Mouse (Mus musculus) stomach, embryonic 15.5 days (tissue): ENCODE data around the gene Dnajc1. TPM values are rescaled to one million over a fixed set of nuclear protein-coding genes. Genes with fewer than 3 reads are reported as not detected.

ENCODE experiments used
- ATAC-seq: fragments of 200-750 bp; cut with Nextera tagmentation; 2 replicates; pipeline ENCODE4 v1.8.0; 2017; ENCODE audit warnings: low read depth, moderate number of reproducible peaks, moderate TSS enrichment; ENCODE audit not compliant: insufficient read depth, low FRiP score
- H3K27ac ChIP-seq: fragments of 300-500 bp; sonication (generic); 2 replicates; pipeline ENCODE4 v1.5.1; 2015; ENCODE audit warnings: mild to moderate bottlenecking, inconsistent platforms
- H3K27me3 ChIP-seq: fragments of 300-500 bp; sonication (generic); replicated peaks from 2 replicates; pipeline ENCODE4 v1.6.1; 2015; ENCODE audit warnings: inconsistent platforms
- H3K36me3 ChIP-seq: fragments of 300-500 bp; sonication (generic); 2 replicates; pipeline ENCODE4 v1.6.1; 2015; ENCODE audit warnings: inconsistent platforms
- H3K4me1 ChIP-seq: fragments of 300-500 bp; sonication (generic); 2 replicates; pipeline ENCODE4 v1.6.1; 2015; ENCODE audit warnings: inconsistent platforms
- H3K4me2 ChIP-seq: fragments of 300-500 bp; sonication (generic); 2 replicates; pipeline ENCODE4 v1.6.1; 2015; ENCODE audit warnings: mild to moderate bottlenecking, inconsistent platforms
- H3K4me3 ChIP-seq: fragments of 300-500 bp; sonication (generic); replicated peaks from 2 replicates; pipeline ENCODE4 v1.5.1; 2015; ENCODE audit warnings: inconsistent platforms
- H3K9ac ChIP-seq: fragments of 300-500 bp; sonication (generic); 2 replicates; pipeline ENCODE4 v1.6.1; 2015; ENCODE audit warnings: inconsistent platforms
- H3K9me3 ChIP-seq: fragments of 300-500 bp; sonication (generic); 2 replicates; pipeline ENCODE4 v1.6.1; 2016; ENCODE audit warnings: inconsistent platforms
- WGBS: fragments of 180-500 bp; shearing (Covaris S2); methylation state at CpG from one replicate; pipeline ENCODE4 v1.1.7; 2015; 5-methylcytosine and 5-hydroxymethylcytosine counted together
- polyA plus RNA-seq: library from polyadenylated mRNA; unstranded; fragments of >200 nt; fragmentation: Nextera tagmentation; extraction: Ambion mirVana; gene quantifications from 2 replicates; pipeline ENCODE4 v1.2.1, GENCODE M21; 2015

Dnajc1 gene
- polyA plus RNA-seq, 1 experiment from 2014 or later: 48.3 TPM

GRCm38 (mm10) chr2:18181631-18182030, 211.0 kb downstream of the Dnajc1 start:
- no peak overlapping the region for H3K4me3 ChIP-seq
- no peak for ATAC-seq
- no peaks in the 10 kb centered on the region for H3K27me3 ChIP-seq
- peaks cover 10% of the 10 kb centered on the region; the same call in 1 of the 2 replicates for H3K36me3 ChIP-seq
- 81% methylated on average over 3 of the region's 3 CpGs for WGBS
- no peak overlapping the region for H3K9ac ChIP-seq
- H3K4me2 ChIP-seq: no peak overlapping the region
- no peaks in the 10 kb centered on the region for H3K4me1 ChIP-seq
- H3K9me3 ChIP-seq: no peaks in the 10 kb centered on the region
- no peak overlapping the region for H3K27ac ChIP-seq

- Histone ChIP-seq H3K36me3 (peaks cover 14% of the 10 kb centered on the region), H3K9me3 (no peaks in the 10 kb centered on the region), H3K4me3 (no peak overlapping the region), H3K4me1 (no peaks in the 10 kb centered on the region), H3K4me2 (no peak overlapping the region), H3K27ac (no peak overlapping the region), H3K9ac (no peak overlapping the region), H3K27me3 (no peaks in the 10 kb centered on the region)
- 92% methylated on average over 5 of the region's 5 CpGs for WGBS
- ATAC-seq: no peak
These were observed 212.3 kb downstream of the Dnajc1 start for GRCm38 (mm10) chr2:18180323-18180722.

GRCm38 (mm10) chr2:18176235-18176634, 216.4 kb downstream of the Dnajc1 start:
- no peak for ATAC-seq
- peaks cover 9% of the 10 kb centered on the region for H3K36me3 ChIP-seq
- no peaks in the 10 kb centered on the region for H3K9me3 ChIP-seq
- no peak overlapping the region for H3K4me2 ChIP-seq
- no peak overlapping the region for H3K9ac ChIP-seq
- no peak overlapping the region for H3K4me3 ChIP-seq
- 87% methylated on average over 3 of the region's 3 CpGs for WGBS
- no peaks in the 10 kb centered on the region for H3K4me1 ChIP-seq
- no peaks in the 10 kb centered on the region for H3K27me3 ChIP-seq
- H3K27ac ChIP-seq: no peak overlapping the region

GRCm38 (mm10) chr2:18175234-18175633, 217.4 kb downstream of the Dnajc1 start:
- ATAC-seq: no peak
- Histone ChIP-seq H3K4me1 (no peaks in the 10 kb centered on the region), H3K27ac (no peak overlapping the region), H3K4me3 (no peak overlapping the region), H3K9me3 (no peaks in the 10 kb centered on the region), H3K4me2 (no peak overlapping the region), H3K36me3 (peaks cover 9% of the 10 kb centered on the region), H3K27me3 (no peaks in the 10 kb centered on the region), H3K9ac (no peak overlapping the region)
- 52% methylated on average over 1 of the region's 1 CpGs for WGBS

- WGBS: 53% methylated on average over 1 of the region's 1 CpGs
- H3K9ac ChIP-seq: no peak overlapping the region
- no peak overlapping the region for H3K4me3 ChIP-seq
- no peaks in the 10 kb centered on the region for H3K27me3 ChIP-seq
- H3K4me2 ChIP-seq: no peak overlapping the region
- H3K4me1 ChIP-seq: no peaks in the 10 kb centered on the region
- 0 out of 2 replicates have a peak, but pooled peaks cover 4% of the 10 kb centered on the region for H3K36me3 ChIP-seq
- H3K9me3 ChIP-seq: no peaks in the 10 kb centered on the region
- H3K27ac ChIP-seq: no peak overlapping the region
- ATAC-seq: peak; percentile 43; the same call in 1 of the 2 replicates
These were observed 223.3 kb downstream of the Dnajc1 start for GRCm38 (mm10) chr2:18169174-18169948.

- no peaks in the 10 kb centered on the region for H3K27me3 ChIP-seq
- 82% methylated on average over 2 of the region's 2 CpGs for WGBS
- no peaks in the 10 kb centered on the region for H3K9me3 ChIP-seq
- no peak overlapping the region for H3K27ac ChIP-seq
- H3K9ac ChIP-seq: no peak overlapping the region
- H3K4me3 ChIP-seq: no peak overlapping the region
- H3K4me1 ChIP-seq: no peaks in the 10 kb centered on the region
- no peak for ATAC-seq
- H3K4me2 ChIP-seq: no peak overlapping the region
- H3K36me3 ChIP-seq: peaks cover 7% of the 10 kb centered on the region; the same call in 1 of the 2 replicates
These were observed 227.1 kb downstream of the Dnajc1 start for GRCm38 (mm10) chr2:18165511-18165910.

GRCm38 (mm10) chr2:18160992-18161391, 231.6 kb downstream of the Dnajc1 start:
- no peaks in the 10 kb centered on the region for H3K9me3 ChIP-seq
- H3K27ac ChIP-seq: no peak overlapping the region
- 83% methylated on average over 5 of the region's 5 CpGs for WGBS
- ATAC-seq: no peak
- H3K27me3 ChIP-seq: no peaks in the 10 kb centered on the region
- peaks cover 3% of the 10 kb centered on the region for H3K36me3 ChIP-seq
- H3K4me2 ChIP-seq: no peak overlapping the region
- H3K4me3 ChIP-seq: no peak overlapping the region
- no peak overlapping the region for H3K9ac ChIP-seq
- H3K4me1 ChIP-seq: no peaks in the 10 kb centered on the region

- peaks cover 7% of the 10 kb centered on the region for H3K36me3 ChIP-seq
- no peak overlapping the region for H3K27ac ChIP-seq
- no peaks in the 10 kb centered on the region for H3K9me3 ChIP-seq
- no peak for ATAC-seq
- H3K4me2 ChIP-seq: no peak overlapping the region
- no peak overlapping the region for H3K4me3 ChIP-seq
- no peaks in the 10 kb centered on the region for H3K4me1 ChIP-seq
- WGBS: 65% methylated on average over 3 of the region's 3 CpGs
- H3K27me3 ChIP-seq: no peaks in the 10 kb centered on the region
- H3K9ac ChIP-seq: no peak overlapping the region
These were observed 233.2 kb downstream of the Dnajc1 start for GRCm38 (mm10) chr2:18159426-18159825.

- no peak overlapping the region for H3K27ac ChIP-seq
- 94% methylated on average over 3 of the region's 3 CpGs for WGBS
- H3K4me3 ChIP-seq: no peak overlapping the region
- no peaks in the 10 kb centered on the region for H3K9me3 ChIP-seq
- no peaks in the 10 kb centered on the region for H3K27me3 ChIP-seq
- no peak overlapping the region for H3K9ac ChIP-seq
- no peaks in the 10 kb centered on the region for H3K4me1 ChIP-seq
- H3K4me2 ChIP-seq: no peak overlapping the region
- no peak for ATAC-seq
- peaks cover 14% of the 10 kb centered on the region for H3K36me3 ChIP-seq
These were observed 236.5 kb downstream of the Dnajc1 start for GRCm38 (mm10) chr2:18156131-18156530.
